Comparison of ENCODE assay signal across 11 mouse cellular contexts in genomic region chr13:49372370-49373060, GRCm38 (mm10). TPM values are rescaled to one million over a fixed set of nuclear protein-coding genes. Genes with fewer than 3 reads are reported as not detected.
DNase-seq lines count a peak whose midpoint lies in the region; ATAC-seq and TF ChIP-seq lines count a peak whose summit lies in the region.
"Had no signal": no experiment of that assay in that cellular context is flagged by ENCODE, and none has a peak within 500 bp of the region (broad histone marks: within the 10 kb centered on the region; RNA-seq: fewer than 3 reads in every experiment).

No protein-coding gene starts in this region.

- ATAC-seq in intestine, embryonic 14.5 days (replicated peaks; ENCODE audit: low FRiP score, low TSS enrichment, low read depth) = no peak
- ATAC-seq in intestine, postnatal 0 days = no peak
- ATAC-seq in midbrain, embryonic 15.5 days (replicated peaks) = no peak

- no peak for DNase-seq in intestine, embryonic 14.5 days (ENCODE audit: low spot score)
- peak; percentile 55 for DNase-seq in urinary bladder, postnatal 14 days (ENCODE audit: low spot score)
- DNase-seq in urinary bladder, adult 2 months (ENCODE audit: low spot score) = no peak
- DNase-seq in heart, postnatal 10 days = peak; percentile 63 to 71
- DNase-seq in yolk sac, embryonic 10.5 days (ENCODE audit: low spot score) = peak; percentile 27
- DNase-seq in spleen, postnatal 10 days (ENCODE audit: low spot score in 2 of 2) = no peak

- intact Hi-C loops in heart, postnatal 10 days (cut with DNase I) = no loop called here

- H3K27ac ChIP-seq in intestine, embryonic 14.5 days (ENCODE audit: low read depth) = peak overlapping the region; percentile 3; the same call in 1 of the 2 replicates
- H3K27ac ChIP-seq in intestine, postnatal 0 days (ENCODE audit: low read depth, low read length) = no peak overlapping the region
- no peak overlapping the region for H3K27ac ChIP-seq in midbrain, embryonic 15.5 days
- H3K27ac ChIP-seq: hindbrain, embryonic 10.5 days; liver, embryonic 15.5 days had no signal

- H3K27me3 ChIP-seq in intestine, embryonic 14.5 days (replicated peaks; ENCODE audit: control insufficient read depth, insufficient read depth, low read length) = no peaks in the 10 kb centered on the region
- no peaks in the 10 kb centered on the region for H3K27me3 ChIP-seq in intestine, postnatal 0 days (replicated peaks; ENCODE audit: control insufficient read depth, insufficient read depth, low read length)
- H3K27me3 ChIP-seq in midbrain, embryonic 15.5 days (replicated peaks) = no peaks in the 10 kb centered on the region
- H3K27me3 ChIP-seq: liver, embryonic 15.5 days had no signal

- H3K4me2 ChIP-seq in intestine, embryonic 14.5 days (ENCODE audit: low read length) = no peak overlapping the region
- no peak overlapping the region for H3K4me2 ChIP-seq in intestine, postnatal 0 days (replicated peaks; ENCODE audit: low read depth)
- no peak overlapping the region for H3K4me2 ChIP-seq in midbrain, embryonic 15.5 days
- H3K4me2 ChIP-seq: liver, embryonic 15.5 days had no signal

- H3K4me1 ChIP-seq in intestine, embryonic 14.5 days (replicated peaks; ENCODE audit: control insufficient read depth, insufficient read depth, low read length) = peaks cover 15% of the 10 kb centered on the region
- peaks cover 9% of the 10 kb centered on the region; the same call in 1 of the 2 replicates for H3K4me1 ChIP-seq in intestine, postnatal 0 days (replicated peaks; ENCODE audit: control insufficient read depth, insufficient read depth, low read length)
- H3K4me1 ChIP-seq in midbrain, embryonic 15.5 days = no peaks in the 10 kb centered on the region

- TF ChIP-seq CTCF in intestine, postnatal 0 days (IDR thresholded peaks at IDR 0.05; ENCODE audit: low read depth) = no peak

- H3K9ac ChIP-seq in intestine, embryonic 14.5 days (ENCODE audit: low read length) = no peak overlapping the region
- H3K9ac ChIP-seq in intestine, postnatal 0 days (ENCODE audit: low read depth, low read length) = no peak overlapping the region
- no peak overlapping the region for H3K9ac ChIP-seq in midbrain, embryonic 15.5 days
- H3K9ac ChIP-seq: liver, embryonic 15.5 days had no signal

- peaks cover 34% of the 10 kb centered on the region for H3K36me3 ChIP-seq in intestine, embryonic 14.5 days (ENCODE audit: control insufficient read depth, insufficient read depth, low read length)
- peaks cover 33% of the 10 kb centered on the region; the same call in 1 of the 2 replicates for H3K36me3 ChIP-seq in intestine, postnatal 0 days (ENCODE audit: control insufficient read depth, insufficient read depth)
- H3K36me3 ChIP-seq in midbrain, embryonic 15.5 days (replicated peaks) = peaks cover 25% of the 10 kb centered on the region; the same call in 1 of the 2 replicates

- no peaks in the 10 kb centered on the region for H3K9me3 ChIP-seq in intestine, embryonic 14.5 days (ENCODE audit: control insufficient read depth, low read length)
- H3K9me3 ChIP-seq in intestine, postnatal 0 days (ENCODE audit: control insufficient read depth) = no peaks in the 10 kb centered on the region
- no peaks in the 10 kb centered on the region for H3K9me3 ChIP-seq in midbrain, embryonic 15.5 days
- H3K9me3 ChIP-seq: G1E; hindbrain, embryonic 10.5 days; liver, embryonic 15.5 days had no signal

- no peak overlapping the region for H3K4me3 ChIP-seq in intestine, embryonic 14.5 days (ENCODE audit: low read depth, low read length)
- no peak overlapping the region for H3K4me3 ChIP-seq in intestine, postnatal 0 days (ENCODE audit: low read depth, low read length)
- H3K4me3 ChIP-seq in midbrain, embryonic 15.5 days = no peak overlapping the region
- H3K4me3 ChIP-seq: hindbrain, embryonic 10.5 days; liver, embryonic 15.5 days had no signal

- WGBS in intestine, embryonic 14.5 days = 90% methylated on average over 9 of the region's 9 CpGs
- 82% methylated on average over 9 of the region's 9 CpGs for WGBS in intestine, postnatal 0 days
- WGBS in midbrain, embryonic 15.5 days = 91% methylated on average over 9 of the region's 9 CpGs

RNA-seq across cellular contexts. Expression of gene Bicd2, which starts 31.1 kb away (rescaled TPM):
- 24.0 and 25.8 TPM in 2 replicates for polyA plus RNA-seq in intestine, embryonic 14.5 days (2014; fragmentation: Nextera tagmentation; extraction: Ambion mirVana)
- polyA plus RNA-seq in intestine, postnatal 0 days (2015; fragmentation: Nextera tagmentation; extraction: Ambion mirVana) = 8.9 and 9.3 TPM in 2 replicates
- polyA plus RNA-seq in urinary bladder, adult 2 months (2012; rRNA removed) = 41.8 and 47.8 TPM in 2 replicates
- 10 to 100 TPM; 74.6 to 83.6 TPM for total RNA-seq in heart, postnatal 10 days (2021)
- 28.3 and 29.2 TPM in 2 replicates for polyA plus RNA-seq in midbrain, embryonic 15.5 days (2015; fragmentation: Nextera tagmentation; extraction: Ambion mirVana)

RNA-seq across cellular contexts. Expression of gene Ippk, which starts 48.5 kb away (rescaled TPM):
- 18.5 and 18.7 TPM in 2 replicates for polyA plus RNA-seq in intestine, embryonic 14.5 days (2014; fragmentation: Nextera tagmentation; extraction: Ambion mirVana)
- polyA plus RNA-seq in intestine, postnatal 0 days (2015; fragmentation: Nextera tagmentation; extraction: Ambion mirVana) = 10.4 and 11.5 TPM in 2 replicates
- polyA plus RNA-seq in urinary bladder, adult 2 months (2012; rRNA removed) = 10.0 and 12.4 TPM in 2 replicates
- total RNA-seq in heart, postnatal 10 days (2021) = 1 to 10 TPM; 8.3 to 9.1 TPM
- polyA plus RNA-seq in midbrain, embryonic 15.5 days (2015; fragmentation: Nextera tagmentation; extraction: Ambion mirVana) = 14.0 and 14.4 TPM in 2 replicates

RNA-seq across cellular contexts. Expression of gene Fgd3, which starts 52.4 kb away (rescaled TPM):
- polyA plus RNA-seq in intestine, embryonic 14.5 days (2014; fragmentation: Nextera tagmentation; extraction: Ambion mirVana) = 0.62 and 0.89 TPM in 2 replicates
- 0.60 and 0.61 TPM in 2 replicates for polyA plus RNA-seq in intestine, postnatal 0 days (2015; fragmentation: Nextera tagmentation; extraction: Ambion mirVana)
- 6.2 and 7.2 TPM in 2 replicates for polyA plus RNA-seq in urinary bladder, adult 2 months (2012; rRNA removed)
- total RNA-seq in heart, postnatal 10 days (2021) = under 1 TPM; 0.50 to 0.57 TPM
- polyA plus RNA-seq in midbrain, embryonic 15.5 days (2015; fragmentation: Nextera tagmentation; extraction: Ambion mirVana) = 3.1 TPM in 2 replicates

Comparison
In these comparisons a context has a peak if more than half of its experiments do, and no peak if none do; other contexts are left out.
1. DNase-seq: peak in urinary bladder, postnatal 14 days (single experiment), heart, postnatal 10 days (2 of 2) and yolk sac, embryonic 10.5 days (single experiment); none in intestine, embryonic 14.5 days (single experiment), urinary bladder, adult 2 months (single experiment) and spleen, postnatal 10 days (0 of 2).